ENCODE assay signal across 18 mouse cellular contexts in the genomic region with DNA sequence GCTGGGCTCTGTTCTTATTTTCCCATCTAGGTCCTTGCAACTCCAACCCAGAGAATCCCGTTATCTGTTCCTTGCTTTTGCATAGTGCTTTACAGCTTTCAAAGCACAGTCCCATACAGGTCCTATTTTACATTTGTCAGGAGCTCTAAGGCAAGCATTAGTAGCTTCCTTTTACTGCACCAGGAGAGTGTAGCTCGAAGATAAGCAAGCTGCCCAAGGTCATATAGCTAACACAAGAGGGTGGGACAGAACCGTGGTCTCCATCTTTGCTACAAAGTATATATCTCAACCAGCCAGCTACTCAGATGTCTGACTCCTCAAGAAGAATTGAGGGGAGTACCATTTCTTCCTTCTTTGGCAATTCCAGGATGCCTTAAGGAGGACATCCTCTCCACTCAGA. TPM values are rescaled to one million over a fixed set of nuclear protein-coding genes. Genes with fewer than 3 reads are reported as not detected.
DNase-seq lines count a peak whose midpoint lies in the region; ATAC-seq and TF ChIP-seq lines count a peak whose summit lies in the region.
"Had no signal": no experiment of that assay in that cellular context is flagged by ENCODE, and none has a peak within 500 bp of the region (broad histone marks: within the 10 kb centered on the region; RNA-seq: fewer than 3 reads in every experiment).

No protein-coding gene starts in this region.

- H3K27ac ChIP-seq in MEL (ENCODE audit: control insufficient read depth, low read depth, low read length), result no peak overlapping the region
- H3K27ac ChIP-seq in liver, embryonic 15.5 days (replicated peaks), result peak overlapping the region; percentile 67
- H3K27ac ChIP-seq in stomach, postnatal 0 days (replicated peaks), result no peak overlapping the region
- H3K27ac ChIP-seq: embryonic facial prominence, embryonic 13.5 days; forebrain, embryonic 15.5 days; heart, adult 2 months; heart, embryonic 15.5 days; hindbrain, embryonic 14.5 days had no signal

- TF ChIP-seq RAD21 in MEL (IDR thresholded peaks at IDR 0.05; ENCODE audit: low read depth, low read length), result no peak

- no peak for TF ChIP-seq CTCF in MEL (IDR thresholded peaks at IDR 0.05 in 2 of 3, conservative IDR thresholded peaks at IDR 0.05 in 1 of 3; ENCODE audit: control insufficient read depth in 1 of 3, insufficient read depth in 1 of 3, low read depth in 2 of 3, low read length in 3 of 3, poor library complexity in 1 of 3, severe bottlenecking in 1 of 3)
- no peak for TF ChIP-seq CTCF in stomach, postnatal 0 days (IDR thresholded peaks at IDR 0.05; ENCODE audit: low read depth)

- TF ChIP-seq EP300 in MEL (IDR thresholded peaks at IDR 0.05; ENCODE audit: low read depth in 1 of 2, low read length in 2 of 2), result no peak
- no peak for TF ChIP-seq EP300 in stomach, postnatal 0 days (optimal IDR thresholded peaks at IDR 0.05)

- peak; percentile 48 for DNase-seq in MEL (ENCODE audit: low read depth, low spot score)
- DNase-seq in kidney, adult 11 months, result no peak
- no peak for DNase-seq in stomach, postnatal 0 days (ENCODE audit: low spot score)
- DNase-seq in left cerebral cortex, adult 18-20 months (ENCODE audit: low spot score in 2 of 2), result no peak
- DNase-seq: cerebellum, adult 11-12 months; cerebellum, adult 9-10 months; heart, postnatal 14 days had no signal

- no peaks in the 10 kb centered on the region for H3K27me3 ChIP-seq in MEL (ENCODE audit: control insufficient read depth in 1 of 2, insufficient read depth in 2 of 2, low read length in 2 of 2)
- H3K27me3 ChIP-seq in liver, embryonic 15.5 days, result no peaks in the 10 kb centered on the region
- H3K27me3 ChIP-seq in stomach, postnatal 0 days (ENCODE audit: control insufficient read depth, insufficient read depth, low read length), result no peaks in the 10 kb centered on the region
- H3K27me3 ChIP-seq: forebrain, embryonic 15.5 days had no signal

- H3K4me2 ChIP-seq in liver, embryonic 15.5 days, result peak overlapping the region; percentile 45; the same call in 1 of the 2 replicates
- no peak overlapping the region for H3K4me2 ChIP-seq in stomach, postnatal 0 days (replicated peaks; ENCODE audit: low read depth)
- H3K4me2 ChIP-seq: embryonic facial prominence, embryonic 13.5 days; forebrain, embryonic 15.5 days; heart, embryonic 11.5 days; heart, embryonic 15.5 days; hindbrain, embryonic 14.5 days had no signal

- no peak for TF ChIP-seq POLR2A in MEL (IDR thresholded peaks at IDR 0.05; ENCODE audit: control insufficient read depth in 1 of 2, insufficient read depth in 1 of 2, low read depth in 1 of 2, low read length in 2 of 2, poor library complexity in 1 of 2)

- H3K9me3 ChIP-seq in MEL (replicated peaks; ENCODE audit: insufficient read depth, low read length), result no peaks in the 10 kb centered on the region
- H3K9me3 ChIP-seq in liver, embryonic 15.5 days (replicated peaks), result no peaks in the 10 kb centered on the region
- H3K9me3 ChIP-seq in stomach, postnatal 0 days (ENCODE audit: control insufficient read depth, low read length), result no peaks in the 10 kb centered on the region
- H3K9me3 ChIP-seq: embryonic facial prominence, embryonic 13.5 days; forebrain, embryonic 15.5 days; G1E; heart, embryonic 15.5 days had no signal

- no peak overlapping the region for H3K4me3 ChIP-seq in MEL (ENCODE audit: control insufficient read depth in 1 of 2, insufficient read depth in 1 of 2, low read depth in 2 of 2, low read length in 2 of 2)
- H3K4me3 ChIP-seq in liver, embryonic 15.5 days (replicated peaks), result no peak overlapping the region
- H3K4me3 ChIP-seq in stomach, postnatal 0 days (ENCODE audit: low read depth, low read length), result no peak overlapping the region
- H3K4me3 ChIP-seq: embryonic facial prominence, embryonic 13.5 days; forebrain, embryonic 15.5 days; heart, adult 2 months; heart, embryonic 15.5 days had no signal

- 26% methylated on average over 3 of the region's 3 CpGs for WGBS in liver, embryonic 15.5 days (ENCODE audit: insufficient replicate concordance)
- 54% methylated on average over 3 of the region's 3 CpGs for WGBS in stomach, postnatal 0 days

- peaks cover 0 to 8% of the 10 kb centered on the region in 2 experiments; a peak in 2 of 4 replicates for H3K36me3 ChIP-seq in MEL (ENCODE audit: control insufficient read depth in 1 of 2, insufficient read depth in 2 of 2, low read length in 2 of 2)
- H3K36me3 ChIP-seq in liver, embryonic 15.5 days (replicated peaks), result no peaks in the 10 kb centered on the region
- no peaks in the 10 kb centered on the region for H3K36me3 ChIP-seq in stomach, postnatal 0 days (ENCODE audit: control insufficient read depth, insufficient read depth, low read length)
- H3K36me3 ChIP-seq: embryonic facial prominence, embryonic 13.5 days; forebrain, embryonic 15.5 days; G1E; heart, embryonic 15.5 days had no signal

- no peak overlapping the region for H3K9ac ChIP-seq in MEL (ENCODE audit: control insufficient read depth, low read depth, low read length, poor library complexity, severe bottlenecking)
- no peak overlapping the region for H3K9ac ChIP-seq in liver, embryonic 15.5 days
- no peak overlapping the region for H3K9ac ChIP-seq in stomach, postnatal 0 days (ENCODE audit: low read length)
- H3K9ac ChIP-seq: embryonic facial prominence, embryonic 13.5 days; forebrain, embryonic 15.5 days; heart, embryonic 15.5 days; hindbrain, embryonic 14.5 days had no signal

- ATAC-seq in erythroid progenitor cell, adult 5-6 weeks (replicated peaks; ENCODE audit: low FRiP score, poor library complexity, severe bottlenecking), result peak; percentile 40; the same call in 1 of the 2 replicates
- no peak for ATAC-seq in liver, embryonic 15.5 days (ENCODE audit: insufficient read depth)
- ATAC-seq in megakaryocyte-erythroid progenitor cell, adult 5-6 weeks (replicated peaks; ENCODE audit: low FRiP score, low TSS enrichment, poor library complexity, severe bottlenecking), result peak; percentile 68
- ATAC-seq in stomach, postnatal 0 days (ENCODE audit: low FRiP score, low TSS enrichment), result no peak
- ATAC-seq: forebrain, embryonic 15.5 days; Patski had no signal

- H3K4me1 ChIP-seq in MEL (ENCODE audit: control insufficient read depth in 1 of 2, insufficient read depth in 2 of 2, low read length in 2 of 2), result peaks cover 0 to 10% of the 10 kb centered on the region in 2 experiments; a peak in 1 of 4 replicates
- H3K4me1 ChIP-seq in liver, embryonic 15.5 days (replicated peaks), result peaks cover 55% of the 10 kb centered on the region
- no peaks in the 10 kb centered on the region for H3K4me1 ChIP-seq in stomach, postnatal 0 days (replicated peaks; ENCODE audit: control insufficient read depth, insufficient read depth)

- H3K79me2 ChIP-seq in MEL (ENCODE audit: control insufficient read depth, insufficient read depth, low read length, poor library complexity), result no peaks in the 10 kb centered on the region

TF ChIP-seq in MEL, 35 proteins besides CTCF, POLR2A, EP300 and RAD21:
- TF ChIP-seq ZNF384 (IDR thresholded peaks at IDR 0.05; ENCODE audit: low read depth, low read length) (no peak), USF2 (IDR thresholded peaks at IDR 0.05; ENCODE audit: borderline replicate concordance in 1 of 2, insufficient read depth in 1 of 2, low read depth in 1 of 2, low read length in 2 of 2) (no peak), GATA1 (IDR thresholded peaks at IDR 0.05; ENCODE audit: low read depth, low read length) (0 out of 2 replicates have a peak, but pooled peaks have one; percentile 6), MYB (IDR thresholded peaks at IDR 0.05; ENCODE audit: low read depth, low read length) (no peak), ZKSCAN1 (IDR thresholded peaks at IDR 0.05; ENCODE audit: low read depth, low read length) (no peak)
TF ChIP-seq in MEL: peak in this region for 1.

RNA-seq across cellular contexts. Expression of a gene that starts 23.7 kb away (rescaled TPM):
- total RNA-seq in MEL (2012; rRNA removed), result 3.0 and 3.6 TPM in 2 replicates
- polyA plus RNA-seq in MEL (2012; ENCODE audit: insufficient read depth in 1 of 2, insufficient read length in 2 of 2, low read depth in 1 of 2, low replicate concordance in 2 of 2, missing spikeins in 1 of 2), result 10 to 100 TPM in 1 of 2 experiments, not detected in 1; 12.9 TPM
- total RNA-seq in erythroid progenitor cell, adult 5-6 weeks (2015; ENCODE audit: low replicate concordance), result 32.1 and 40.2 TPM in 2 replicates
- total RNA-seq in erythroid progenitor cell, adult 5-6 weeks (2017; ENCODE audit: low replicate concordance), result 86.3 and 87.1 TPM in 2 replicates
- 3.6 and 3.7 TPM in 2 replicates for polyA plus RNA-seq in liver, embryonic 15.5 days (2015; fragmentation: Nextera tagmentation; extraction: Ambion mirVana)
- total RNA-seq in megakaryocyte-erythroid progenitor cell, adult 5-6 weeks (2014; fragmentation: Nextera tagmentation), result 14.8 and 16.3 TPM in 2 replicates
- total RNA-seq in megakaryocyte-erythroid progenitor cell, adult 5-6 weeks (2017), result 3.1 and 3.7 TPM in 2 replicates
- 2.1 and 2.2 TPM in 2 replicates for polyA plus RNA-seq in stomach, postnatal 0 days (2015; fragmentation: Nextera tagmentation; extraction: Ambion mirVana)
- total RNA-seq in left cerebral cortex, adult 18-20 months (2021), result 10 to 100 TPM; 18.4 to 22.1 TPM

Comparison
In these comparisons a context has a peak if more than half of its experiments do, and no peak if none do; other contexts are left out.
1. ATAC-seq: peak in erythroid progenitor cell, adult 5-6 weeks (single experiment) and megakaryocyte-erythroid progenitor cell, adult 5-6 weeks (single experiment); none in liver, embryonic 15.5 days (single experiment) and stomach, postnatal 0 days (single experiment).